Mouse (Mus musculus) forebrain, embryonic 15.5 days (tissue): ENCODE measurements around the gene Ap2a1. TPM values are rescaled to one million over a fixed set of nuclear protein-coding genes. Genes with fewer than 3 reads are reported as not detected.
A peak's percentile ranks its signal among the peaks of the same experiment; 100 is the strongest.

Experiments
- ATAC-seq: fragments of 200-750 bp; cut with Nextera tagmentation; replicated peaks from 2 replicates; pipeline ENCODE4 v1.8.0; 2017; ENCODE audit warnings: mild to moderate bottlenecking, moderate TSS enrichment, moderate library complexity
- H3K27ac ChIP-seq: fragments of 300-500 bp; sonication (generic); replicated peaks from 2 replicates; pipeline ENCODE4 v1.5.1; 2015; ENCODE audit warnings: mild to moderate bottlenecking, inconsistent platforms
- H3K27me3 ChIP-seq: fragments of 300-500 bp; sonication (generic); 2 replicates; pipeline ENCODE4 v1.6.1; 2015; ENCODE audit warnings: inconsistent platforms
- H3K36me3 ChIP-seq: fragments of 300-500 bp; sonication (generic); 2 replicates; pipeline ENCODE4 v1.6.1; 2015; ENCODE audit warnings: mild to moderate bottlenecking, inconsistent platforms
- H3K4me1 ChIP-seq: fragments of 300-500 bp; sonication (generic); 2 replicates; pipeline ENCODE4 v1.6.1; 2015; ENCODE audit warnings: inconsistent platforms
- H3K4me2 ChIP-seq: fragments of 300-500 bp; sonication (generic); replicated peaks from 2 replicates; pipeline ENCODE4 v1.6.1; 2015; ENCODE audit warnings: mild to moderate bottlenecking, inconsistent platforms
- H3K4me3 ChIP-seq: fragments of 300-500 bp; sonication (generic); 2 replicates; pipeline ENCODE4 v1.5.1; 2015; ENCODE audit warnings: mild to moderate bottlenecking, inconsistent platforms
- H3K9ac ChIP-seq: fragments of 300-500 bp; sonication (generic); replicated peaks from 2 replicates; pipeline ENCODE4 v1.6.1; 2015; ENCODE audit warnings: mild to moderate bottlenecking, inconsistent platforms
- H3K9me3 ChIP-seq: fragments of 300-500 bp; sonication (generic); 2 replicates; pipeline ENCODE4 v1.6.1; 2016; ENCODE audit warnings: inconsistent platforms
- WGBS: fragments of 180-500 bp; shearing (Covaris S2); methylation state at CpG from one replicate; pipeline ENCODE4 v1.1.7; 2015; ENCODE audit warnings: mixed read lengths; 5-methylcytosine and 5-hydroxymethylcytosine counted together
- polyA plus RNA-seq: library from polyadenylated mRNA; unstranded; fragments of >200 nt; fragmentation: Nextera tagmentation; extraction: Ambion mirVana; gene quantifications from 2 replicates; pipeline ENCODE4 v1.2.1, GENCODE M21; 2015

The Ap2a1 gene
- polyA plus RNA-seq, 1 experiment from 2014 or later: 107 TPM

DNA sequence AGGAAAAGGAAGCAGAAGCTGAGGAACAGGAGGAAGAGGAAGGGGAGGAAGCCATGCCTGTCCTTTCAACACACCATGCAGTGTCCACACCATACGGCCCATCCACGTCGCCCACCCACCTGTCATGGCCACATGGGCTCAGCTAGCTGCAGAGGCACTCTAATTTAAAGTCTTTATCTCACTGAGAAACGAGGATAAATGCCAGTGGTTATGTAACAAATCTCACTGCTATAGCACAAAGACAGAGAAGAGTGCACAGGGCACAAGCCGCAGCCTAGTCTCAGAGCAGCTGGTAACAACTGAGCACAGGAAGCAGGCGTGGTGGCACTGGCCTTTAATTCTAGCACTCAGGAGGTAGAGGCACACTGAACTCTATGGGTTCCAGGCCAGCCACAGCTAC, 20.6 kb upstream of the Ap2a1 start:
- ATAC-seq: no peak
- WGBS: 76% methylated on average over 6 of the region's 6 CpGs
- Histone ChIP-seq H3K27ac (no peak overlapping the region), H3K4me2 (no peak overlapping the region), H3K9me3 (no peaks in the 10 kb centered on the region), H3K27me3 (peaks cover 29% of the 10 kb centered on the region), H3K4me3 (no peak overlapping the region), H3K9ac (no peak overlapping the region), H3K36me3 (no peaks in the 10 kb centered on the region), H3K4me1 (peaks cover 17% of the 10 kb centered on the region)

DNA sequence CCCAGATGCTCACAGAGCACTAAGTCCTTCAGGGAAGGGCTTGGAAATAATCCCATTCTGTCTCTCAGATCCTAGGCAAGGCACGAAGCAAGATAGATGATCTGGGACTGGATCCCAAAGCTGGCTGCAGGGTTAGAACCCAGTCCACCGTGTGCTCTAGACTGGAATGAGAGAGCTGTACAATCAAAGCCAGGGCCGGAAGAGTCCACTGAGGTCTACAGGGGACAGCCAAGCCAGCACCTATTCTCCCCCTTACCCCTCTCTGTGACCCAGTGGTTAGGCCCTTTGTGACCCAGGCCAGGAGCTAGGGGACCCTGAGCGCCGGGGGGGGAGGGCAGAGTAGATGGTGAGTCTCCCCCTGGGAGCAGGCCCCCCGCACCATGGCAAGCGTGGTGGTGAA, 13.6 kb upstream of the Ap2a1 start, which contains the start of gene Tsks:
Gene Tsks, plus strand, starts transcription at position 301 of the 400 bp plus-strand sequence.
- H3K36me3 ChIP-seq: no peaks in the 10 kb centered on the region
- 78% methylated on average over 7 of the region's 7 CpGs for WGBS
- no peak within 1 kb of the TSS for H3K4me3 ChIP-seq
- H3K27me3 ChIP-seq: no peaks in the 10 kb centered on the region
- H3K4me2 ChIP-seq: no peak within 1 kb of the TSS
- ATAC-seq: no peak
- no peak within 1 kb of the TSS for H3K9ac ChIP-seq
- H3K27ac ChIP-seq: no peak within 1 kb of the TSS
- H3K9me3 ChIP-seq: no peaks in the 10 kb centered on the region
- H3K4me1 ChIP-seq: no peaks in the 10 kb centered on the region

DNA sequence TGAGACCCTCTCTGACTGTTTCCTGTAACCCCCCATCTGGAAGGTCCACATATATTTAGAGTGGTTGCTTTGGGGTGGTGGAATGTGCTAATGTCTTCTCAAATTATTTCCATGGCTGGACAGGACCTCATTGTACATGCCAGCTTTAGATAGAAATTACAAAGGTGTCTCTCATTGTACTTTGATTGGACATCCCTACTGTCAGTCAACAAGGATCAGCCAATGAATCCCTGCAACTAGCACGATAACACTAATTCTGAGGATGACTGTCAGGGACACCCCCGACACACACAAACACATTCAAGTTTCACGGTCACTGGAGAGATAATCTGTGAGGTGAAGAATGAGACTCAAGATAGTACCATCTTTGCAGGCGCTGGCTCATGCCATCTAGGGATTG, 9.4 kb upstream of the Ap2a1 start:
- Histone ChIP-seq H3K4me3 (no peak overlapping the region), H3K27ac (no peak overlapping the region), H3K4me2 (no peak overlapping the region), H3K4me1 (no peaks in the 10 kb centered on the region), H3K27me3 (no peaks in the 10 kb centered on the region), H3K9ac (no peak overlapping the region), H3K9me3 (no peaks in the 10 kb centered on the region), H3K36me3 (no peaks in the 10 kb centered on the region)
- no peak for ATAC-seq
- 94% methylated on average over 4 of the region's 4 CpGs for WGBS

DNA sequence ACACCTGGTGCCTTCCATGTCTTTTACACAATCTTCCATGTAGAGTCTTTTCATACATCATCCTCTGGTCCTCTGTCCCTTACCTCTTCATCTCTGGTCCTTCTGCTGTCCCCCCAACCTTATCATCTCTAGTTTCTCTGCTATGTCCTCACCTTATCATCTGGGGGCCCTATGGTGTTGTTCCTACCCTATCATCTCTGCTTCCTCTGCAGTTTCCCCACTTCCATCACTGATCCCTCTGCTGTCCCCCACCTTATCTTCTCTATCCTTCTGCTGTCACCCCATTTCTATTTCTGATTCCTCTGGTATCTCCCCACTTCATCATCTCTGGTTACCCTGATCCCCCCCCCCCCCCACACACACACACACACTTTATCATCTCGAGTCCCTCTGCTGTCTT, 726 bp downstream of the Ap2a1 start:
- no peaks in the 10 kb centered on the region for H3K27me3 ChIP-seq
- no peak overlapping the region for H3K27ac ChIP-seq
- H3K4me2 ChIP-seq: peak overlapping the region; percentile 56
- H3K9ac ChIP-seq: peak overlapping the region; percentile 97
- H3K9me3 ChIP-seq: no peaks in the 10 kb centered on the region
- H3K4me1 ChIP-seq: peaks cover 28% of the 10 kb centered on the region
- no peak for ATAC-seq
- peak overlapping the region; percentile 91 for H3K4me3 ChIP-seq
- WGBS: 5% methylated on average over 1 of the region's 1 CpGs
- peaks cover 11% of the 10 kb centered on the region for H3K36me3 ChIP-seq

DNA sequence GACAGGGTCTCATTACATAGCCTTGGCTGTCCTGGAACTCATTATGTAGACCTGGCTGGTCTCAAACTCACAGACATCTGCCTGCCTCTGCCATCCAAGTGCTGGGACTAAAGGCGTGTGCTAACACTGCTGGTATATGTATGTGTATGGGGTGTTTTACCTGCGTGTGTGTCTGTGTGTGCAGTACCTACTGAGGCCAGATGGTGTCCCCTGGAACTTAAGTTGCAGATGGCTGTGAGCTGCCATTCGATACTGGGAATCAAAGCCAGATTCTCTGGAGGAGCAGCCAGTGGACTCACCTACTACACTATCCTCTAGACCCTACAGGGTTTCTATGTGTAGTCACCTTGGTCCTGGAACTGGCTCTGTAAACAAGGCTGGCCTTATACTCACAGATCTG, 3.8 kb downstream of the Ap2a1 start:
- H3K27me3 ChIP-seq: no peaks in the 10 kb centered on the region
- no peak overlapping the region for H3K9ac ChIP-seq
- WGBS: 73% methylated on average over 3 of the region's 3 CpGs
- H3K27ac ChIP-seq: no peak overlapping the region
- H3K4me2 ChIP-seq: no peak overlapping the region
- peaks cover 25% of the 10 kb centered on the region for H3K4me1 ChIP-seq
- no peak for ATAC-seq
- H3K9me3 ChIP-seq: no peaks in the 10 kb centered on the region
- H3K4me3 ChIP-seq: no peak overlapping the region
- peaks cover 28% of the 10 kb centered on the region for H3K36me3 ChIP-seq

DNA sequence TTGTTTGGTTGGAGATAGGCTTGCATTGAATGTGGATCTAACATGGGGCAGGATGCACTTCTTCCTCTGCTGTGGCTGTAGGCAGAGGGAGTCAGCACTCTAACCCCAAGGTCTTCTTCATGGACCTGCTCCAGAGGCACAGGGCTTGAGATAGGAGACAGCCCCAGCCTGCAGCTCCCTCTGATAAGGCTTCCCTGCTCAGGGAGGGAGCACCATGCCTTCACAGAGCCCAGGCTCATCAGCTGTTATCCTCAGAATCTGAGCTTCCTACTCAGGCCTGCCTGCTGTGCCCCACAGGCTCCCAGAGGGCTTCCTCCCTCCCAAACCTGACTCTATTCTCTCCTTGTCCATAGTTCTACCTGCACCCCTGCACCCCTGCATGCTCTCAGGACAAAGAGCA, 6.8 kb downstream of the Ap2a1 start:
- Histone ChIP-seq H3K36me3 (peaks cover 32% of the 10 kb centered on the region), H3K9me3 (no peaks in the 10 kb centered on the region), H3K4me2 (no peak overlapping the region), H3K9ac (no peak overlapping the region), H3K4me3 (no peak overlapping the region), H3K27me3 (no peaks in the 10 kb centered on the region), H3K4me1 (peaks cover 8% of the 10 kb centered on the region), H3K27ac (no peak overlapping the region)
- ATAC-seq: no peak

DNA sequence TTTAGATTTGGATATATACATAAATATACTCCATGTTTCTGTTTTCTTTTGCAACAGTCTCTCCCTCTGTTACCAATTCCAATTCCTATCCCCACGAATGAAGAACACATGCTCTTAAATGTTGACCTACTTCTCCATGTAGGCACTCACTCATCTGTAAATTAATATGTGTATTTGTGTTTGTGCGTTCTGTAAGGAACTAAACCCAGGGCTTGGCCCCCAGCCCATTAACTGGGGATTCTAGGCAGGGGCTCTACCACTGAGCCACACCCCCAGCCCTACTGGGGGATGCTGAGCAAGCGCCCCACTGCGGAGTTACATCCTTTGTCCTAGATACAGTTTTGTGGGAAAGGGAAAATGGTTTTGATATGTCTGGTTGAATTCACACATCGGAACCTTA, 10.2 kb downstream of the Ap2a1 start:
- no peak for ATAC-seq
- Histone ChIP-seq H3K9me3 (no peaks in the 10 kb centered on the region), H3K4me1 (no peaks in the 10 kb centered on the region), H3K4me3 (no peak overlapping the region), H3K4me2 (no peak overlapping the region), H3K9ac (no peak overlapping the region), H3K36me3 (peaks cover 45% of the 10 kb centered on the region), H3K27ac (no peak overlapping the region), H3K27me3 (no peaks in the 10 kb centered on the region)
- WGBS: 74% methylated on average over 5 of the region's 5 CpGs

DNA sequence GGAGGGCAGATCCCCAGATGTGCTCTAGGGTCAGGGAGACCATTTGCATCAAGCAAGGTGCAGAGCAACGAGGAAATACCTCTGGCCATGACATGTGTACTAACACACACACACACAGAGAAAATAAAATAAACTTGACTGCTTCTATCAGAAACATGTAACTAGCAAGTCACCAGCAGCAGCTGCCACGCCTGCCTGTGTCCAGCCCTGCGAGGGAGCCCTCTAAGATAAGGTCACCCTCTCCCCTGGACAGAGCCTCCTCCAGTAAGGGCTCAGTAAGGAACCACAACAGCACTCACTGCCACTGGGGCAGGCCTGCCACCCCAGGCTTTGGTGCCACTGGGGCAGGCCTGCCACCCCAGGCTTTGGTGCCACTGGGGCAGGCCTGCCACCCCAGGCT, 11.1 kb downstream of the Ap2a1 start:
- ATAC-seq: no peak
- 88% methylated on average over 3 of the region's 3 CpGs for WGBS

DNA sequence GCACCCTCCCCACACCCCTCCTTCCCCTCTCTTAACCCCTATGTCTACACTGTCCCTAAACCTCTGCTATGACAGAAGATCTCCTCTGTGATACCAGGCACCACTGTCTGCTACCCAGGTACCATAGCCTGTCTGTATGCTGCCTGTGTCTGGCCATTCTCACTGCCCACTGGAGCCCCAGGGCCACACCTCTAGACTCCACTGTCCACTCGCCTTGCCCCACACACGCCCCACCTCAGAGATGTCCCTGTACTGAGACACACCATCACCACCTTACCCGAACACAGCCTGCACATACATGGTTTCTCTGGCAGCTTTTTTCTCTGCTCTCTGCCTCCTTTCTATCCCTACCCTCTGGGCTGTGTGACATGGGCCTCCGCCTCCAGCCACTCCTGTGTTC, 12.4 kb downstream of the Ap2a1 start:
- no peak overlapping the region for H3K27ac ChIP-seq
- H3K4me2 ChIP-seq: no peak overlapping the region
- H3K4me3 ChIP-seq: no peak overlapping the region
- no peak overlapping the region for H3K9ac ChIP-seq
- no peak for ATAC-seq
- H3K27me3 ChIP-seq: no peaks in the 10 kb centered on the region
- no peaks in the 10 kb centered on the region for H3K9me3 ChIP-seq
- H3K36me3 ChIP-seq: peaks cover 45% of the 10 kb centered on the region
- WGBS: 91% methylated on average over 4 of the region's 4 CpGs
- no peaks in the 10 kb centered on the region for H3K4me1 ChIP-seq

More for the DNA sequence above, 11.1 kb downstream of the Ap2a1 start:
- Histone ChIP-seq H3K9me3 (no peaks in the 10 kb centered on the region), H3K4me1 (no peaks in the 10 kb centered on the region), H3K4me3 (no peak overlapping the region), H3K27me3 (no peaks in the 10 kb centered on the region), H3K9ac (no peak overlapping the region), H3K36me3 (peaks cover 48% of the 10 kb centered on the region), H3K27ac (no peak overlapping the region), H3K4me2 (no peak overlapping the region)

DNA sequence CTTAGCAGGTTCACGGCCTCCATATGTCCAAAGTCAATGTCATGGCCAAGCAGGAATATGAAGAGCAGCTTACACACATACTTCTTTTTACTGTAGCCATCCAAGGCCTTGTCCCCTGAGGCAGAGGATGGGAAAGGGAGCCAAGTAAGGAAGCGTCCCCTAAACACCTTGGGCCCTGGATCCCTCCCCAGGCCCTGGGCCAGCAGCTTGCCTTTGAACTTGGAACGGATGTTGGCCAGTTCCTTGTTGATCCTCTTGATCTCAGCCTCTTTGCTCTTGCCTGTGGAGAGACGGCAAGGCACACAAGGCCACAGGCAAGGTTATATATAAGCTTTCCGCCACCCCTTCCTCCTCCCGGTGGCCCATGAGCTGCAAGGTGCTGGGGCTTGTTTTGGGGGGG, 13.1 kb downstream of the Ap2a1 start:
- Histone ChIP-seq H3K27me3 (no peaks in the 10 kb centered on the region), H3K4me2 (no peak overlapping the region), H3K9ac (no peak overlapping the region), H3K4me3 (no peak overlapping the region), H3K27ac (no peak overlapping the region), H3K9me3 (no peaks in the 10 kb centered on the region), H3K36me3 (peaks cover 45% of the 10 kb centered on the region), H3K4me1 (no peaks in the 10 kb centered on the region)
- 91% methylated on average over 6 of the region's 6 CpGs for WGBS
- ATAC-seq: no peak

DNA sequence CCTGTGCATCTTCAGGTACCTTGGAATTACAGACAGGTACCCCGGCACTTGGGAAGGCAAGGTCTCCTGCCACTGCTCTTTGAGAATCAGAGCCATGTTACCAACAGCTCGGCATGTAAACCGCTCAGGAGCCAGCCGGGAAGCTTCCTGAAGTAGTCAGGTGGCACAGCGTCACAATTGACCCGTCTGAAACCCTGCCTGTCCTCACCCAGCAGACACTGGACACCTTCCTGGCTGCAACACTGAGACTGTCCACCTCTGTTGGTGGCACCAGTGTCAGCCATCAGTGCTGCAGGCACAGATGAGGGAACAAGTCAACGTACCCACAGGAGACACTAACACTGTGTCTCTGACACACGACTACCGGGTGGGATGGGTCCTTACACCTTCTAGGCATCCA, 14.0 kb downstream of the Ap2a1 start:
- WGBS: 93% methylated on average over 9 of the region's 9 CpGs
- Histone ChIP-seq H3K4me2 (no peak overlapping the region), H3K4me1 (no peaks in the 10 kb centered on the region), H3K36me3 (peaks cover 52% of the 10 kb centered on the region), H3K27ac (no peak overlapping the region), H3K27me3 (no peaks in the 10 kb centered on the region), H3K9ac (no peak overlapping the region), H3K4me3 (no peak overlapping the region), H3K9me3 (no peaks in the 10 kb centered on the region)
- no peak for ATAC-seq

DNA sequence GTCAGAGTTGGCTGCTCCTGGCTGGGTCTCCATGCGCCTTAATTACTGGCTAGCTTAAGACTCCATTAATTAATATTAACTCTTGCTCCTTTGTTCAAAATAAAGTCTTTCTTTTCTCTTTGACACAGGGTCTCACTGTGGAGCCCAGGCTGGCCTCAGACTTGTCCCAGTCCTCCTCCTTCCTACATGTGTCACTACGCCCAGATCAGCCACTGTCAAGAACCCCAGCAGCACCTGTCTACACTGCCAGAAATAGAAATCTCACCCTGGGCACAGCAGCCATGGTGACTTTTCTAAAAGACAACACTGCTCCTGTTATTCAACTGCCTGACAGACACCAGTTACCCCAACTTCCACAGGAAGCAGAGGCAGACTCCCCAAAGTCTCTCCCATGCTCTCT, 14.9 kb downstream of the Ap2a1 start:
- peaks cover 57% of the 10 kb centered on the region for H3K36me3 ChIP-seq
- H3K4me2 ChIP-seq: no peak overlapping the region
- ATAC-seq: no peak
- no peaks in the 10 kb centered on the region for H3K4me1 ChIP-seq
- H3K4me3 ChIP-seq: no peak overlapping the region
- H3K9ac ChIP-seq: no peak overlapping the region
- WGBS: 73% methylated on average over 2 of the region's 2 CpGs
- H3K27me3 ChIP-seq: no peaks in the 10 kb centered on the region
- no peak overlapping the region for H3K27ac ChIP-seq
- H3K9me3 ChIP-seq: no peaks in the 10 kb centered on the region

DNA sequence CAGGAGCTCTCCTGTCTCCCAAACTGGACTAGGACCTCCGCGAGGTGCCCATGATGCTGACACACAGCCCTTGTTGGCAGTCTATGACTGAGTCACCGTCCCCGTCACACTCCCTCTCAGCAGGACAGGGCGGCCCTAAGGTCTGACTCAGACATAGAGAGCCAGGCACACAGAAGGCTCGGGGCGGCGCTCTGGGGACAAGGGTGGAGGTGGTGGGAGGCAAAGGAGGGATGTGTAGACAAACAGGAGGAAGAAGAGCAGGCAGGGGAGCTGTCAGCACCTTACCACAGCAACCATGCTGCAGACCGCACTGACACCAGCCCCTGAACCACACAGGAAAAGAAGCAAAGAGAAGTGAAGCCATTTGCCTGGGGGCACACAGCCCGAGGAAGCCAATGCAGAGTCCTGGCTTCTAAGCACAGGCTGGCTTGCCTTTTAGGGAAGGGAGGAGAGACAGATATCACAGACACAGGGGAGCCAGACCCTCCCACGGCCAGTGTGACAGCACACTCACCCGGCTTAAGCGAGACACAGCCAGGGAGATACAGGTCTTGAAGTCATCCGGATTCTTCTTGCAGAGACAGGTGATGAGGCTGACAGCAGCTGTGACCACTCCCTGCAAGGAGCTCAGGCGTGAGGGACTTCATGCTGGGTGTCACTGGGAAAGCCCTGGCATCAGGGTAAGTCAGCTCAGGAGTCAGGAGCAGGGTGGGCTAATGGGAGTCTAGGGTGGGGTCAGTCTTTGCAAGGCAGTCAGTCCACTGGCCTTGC, 20.4 kb downstream of the Ap2a1 start:
- no peak for ATAC-seq
- no peaks in the 10 kb centered on the region for H3K27me3 ChIP-seq
- 93% methylated on average over 15 of the region's 15 CpGs for whole genome bisulfite sequencing
- no peak overlapping the region for H3K27ac ChIP-seq
- no peaks in the 10 kb centered on the region for H3K9me3 ChIP-seq
- H3K4me1 ChIP-seq: no peaks in the 10 kb centered on the region
- H3K4me3 ChIP-seq: no peak overlapping the region
- no peak overlapping the region for H3K9ac ChIP-seq
- H3K36me3 ChIP-seq: peaks cover 87% of the 10 kb centered on the region
- H3K4me2 ChIP-seq: no peak overlapping the region
